Mouse (Mus musculus) hindbrain, embryonic 12.5 days (tissue): ENCODE measurements around the gene Ppan. TPM values are rescaled to one million over a fixed set of nuclear protein-coding genes. Genes with fewer than 3 reads are reported as not detected.
A peak's percentile ranks its signal among the peaks of the same experiment; 100 is the strongest.

Experiments
- ATAC-seq: fragments of 200-750 bp; cut with Nextera tagmentation; 2 replicates; pipeline ENCODE4 v1.8.0; 2017; ENCODE audit warnings: moderate TSS enrichment; ENCODE audit not compliant: low FRiP score
- H3K27ac ChIP-seq: fragments of 300-500 bp; sonication (generic); 2 replicates; pipeline ENCODE4 v1.5.1; 2016; ENCODE audit warnings: mild to moderate bottlenecking
- H3K27me3 ChIP-seq: fragments of 300-500 bp; sonication (generic); 2 replicates; pipeline ENCODE4 v1.6.1; 2016; ENCODE audit warnings: mild to moderate bottlenecking
- H3K36me3 ChIP-seq: fragments of 300-500 bp; sonication (generic); 2 replicates; pipeline ENCODE4 v1.6.1; 2016; ENCODE audit warnings: mild to moderate bottlenecking
- H3K4me1 ChIP-seq: fragments of 300-500 bp; sonication (generic); 2 replicates; pipeline ENCODE4 v1.6.1; 2016
- H3K4me2 ChIP-seq: fragments of 300-500 bp; sonication (generic); replicated peaks from 2 replicates; pipeline ENCODE4 v1.6.1; 2016; ENCODE audit warnings: mild to moderate bottlenecking
- H3K4me3 ChIP-seq: fragments of 300-500 bp; sonication (generic); 2 replicates; pipeline ENCODE4 v1.5.1; 2016; ENCODE audit warnings: mild to moderate bottlenecking
- H3K9ac ChIP-seq: fragments of 300-500 bp; sonication (generic); 2 replicates; pipeline ENCODE4 v1.6.1; 2016; ENCODE audit warnings: mild to moderate bottlenecking, moderate library complexity
- H3K9me3 ChIP-seq: fragments of 300-500 bp; sonication (generic); replicated peaks from 2 replicates; pipeline ENCODE4 v1.6.1; 2016; ENCODE audit warnings: mild to moderate bottlenecking
- WGBS: fragments of 180-500 bp; shearing (Covaris S2); methylation state at CpG from one replicate; pipeline ENCODE4 v1.1.7; 2016; 5-methylcytosine and 5-hydroxymethylcytosine counted together
- polyA plus RNA-seq: library from polyadenylated mRNA; unstranded; fragments of >200 nt; fragmentation: Nextera tagmentation; extraction: Ambion mirVana; gene quantifications from 2 replicates; pipeline ENCODE4 v1.2.1, GENCODE M21; 2016

The Ppan gene
- polyA plus RNA-seq, 1 experiment from 2014 or later, result 55.1 TPM

DNA sequence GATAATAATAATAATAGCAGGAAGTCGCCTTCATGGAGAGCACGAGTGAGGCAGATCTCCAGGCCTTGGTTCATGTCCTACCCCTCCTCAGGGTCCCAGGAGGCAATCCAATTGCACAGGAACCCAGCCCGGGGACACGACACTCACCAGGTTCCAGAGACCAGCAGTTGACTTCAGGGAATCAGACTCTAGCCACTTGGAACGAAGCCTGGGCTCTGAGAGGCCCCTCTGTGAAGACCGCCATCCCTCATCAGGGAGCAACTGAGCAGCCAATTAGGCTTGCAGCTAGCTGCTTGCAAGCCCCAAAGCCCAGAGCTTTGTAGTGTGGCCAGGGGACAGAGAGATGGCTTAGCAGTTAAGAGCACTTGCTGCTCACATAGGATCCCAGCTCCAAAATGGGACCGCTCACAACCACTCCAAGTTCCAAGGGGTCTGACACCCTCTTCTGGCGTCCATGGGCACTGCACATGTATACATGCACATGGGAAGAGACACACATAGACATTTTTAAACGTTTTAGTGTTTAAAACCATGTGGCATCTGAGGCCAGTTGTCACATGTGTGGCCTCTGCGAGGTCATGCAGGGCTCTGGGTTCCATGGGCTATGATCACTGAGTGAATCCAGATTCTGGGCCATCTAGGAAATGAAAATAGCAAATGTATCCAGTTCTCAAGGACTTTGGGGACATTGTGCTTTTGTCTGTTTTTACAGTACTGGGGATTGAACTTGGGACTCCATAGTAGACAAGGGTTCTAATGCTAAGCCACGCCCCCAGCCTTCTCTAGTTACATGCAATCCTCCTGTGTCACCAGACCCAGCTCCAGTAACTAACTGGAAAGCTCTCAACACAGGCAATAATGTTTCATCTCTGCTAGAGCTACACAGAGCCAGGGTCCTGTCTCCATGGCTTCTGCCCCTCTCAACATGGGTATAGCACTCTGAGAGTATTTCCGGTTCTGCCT, 17.5 kb upstream of the Ppan start:
- H3K4me1 ChIP-seq, result no peaks in the 10 kb centered on the region
- WGBS, result 80% methylated on average over 12 of the region's 12 CpGs
- H3K36me3 ChIP-seq, result no peaks in the 10 kb centered on the region
- no peak overlapping the region for H3K4me2 ChIP-seq
- H3K27ac ChIP-seq, result no peak overlapping the region
- H3K4me3 ChIP-seq, result no peak overlapping the region
- no peak overlapping the region for H3K9ac ChIP-seq
- peaks cover 53% of the 10 kb centered on the region for H3K27me3 ChIP-seq
- H3K9me3 ChIP-seq, result no peaks in the 10 kb centered on the region
- no peak for ATAC-seq

DNA sequence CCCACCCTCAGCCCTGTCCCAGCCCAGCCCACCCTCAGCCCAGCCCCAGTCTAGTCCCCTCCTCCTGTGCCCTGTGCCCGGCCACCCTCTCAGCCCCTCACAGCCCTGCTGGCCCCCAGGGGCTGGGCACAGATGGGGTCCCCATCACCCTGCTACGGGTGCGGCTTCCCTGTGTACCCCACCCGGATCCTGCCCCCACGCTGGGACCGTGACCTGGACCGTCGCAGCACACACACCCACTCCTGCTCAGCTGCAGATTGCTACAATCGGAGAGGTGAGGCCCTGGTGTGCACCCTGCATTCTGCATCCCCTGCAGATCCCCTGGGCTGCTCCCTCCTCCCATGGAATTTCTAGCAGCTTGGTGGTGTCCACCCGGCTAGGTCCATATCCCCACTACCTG, 15.0 kb upstream of the Ppan start:
- Histone ChIP-seq H3K4me1 (peaks cover 2% of the 10 kb centered on the region; the same call in 1 of the 2 replicates), H3K27me3 (peaks cover 30% of the 10 kb centered on the region), H3K4me3 (no peak overlapping the region), H3K4me2 (no peak overlapping the region), H3K36me3 (no peaks in the 10 kb centered on the region), H3K27ac (no peak overlapping the region), H3K9me3 (no peaks in the 10 kb centered on the region), H3K9ac (no peak overlapping the region)
- WGBS, result 92% methylated on average over 10 of the region's 10 CpGs
- no peak for ATAC-seq

DNA sequence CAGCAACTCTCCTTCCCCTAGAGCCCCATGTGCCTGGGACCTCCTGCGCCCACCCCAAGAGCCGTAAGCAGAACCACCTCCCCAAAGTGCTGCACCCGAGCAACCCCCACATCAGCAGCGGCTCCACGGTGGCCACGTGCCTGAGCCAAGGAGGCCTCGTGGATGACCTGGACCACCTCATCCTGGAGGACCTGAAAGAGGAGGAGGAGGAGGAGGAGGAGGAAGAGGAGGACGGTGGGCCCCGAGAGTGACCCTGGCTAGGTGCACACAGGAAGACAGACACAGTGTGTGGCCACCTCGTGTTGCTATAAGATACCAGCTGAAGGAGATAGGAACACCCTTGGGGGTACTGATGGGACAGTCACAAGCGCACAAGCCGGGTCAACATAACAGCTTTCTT, 14.5 kb upstream of the Ppan start:
- Histone ChIP-seq H3K4me2 (no peak overlapping the region), H3K27ac (no peak overlapping the region), H3K4me3 (no peak overlapping the region), H3K9me3 (no peaks in the 10 kb centered on the region), H3K27me3 (peaks cover 25% of the 10 kb centered on the region), H3K9ac (no peak overlapping the region), H3K36me3 (no peaks in the 10 kb centered on the region), H3K4me1 (peaks cover 2% of the 10 kb centered on the region; the same call in 1 of the 2 replicates)
- ATAC-seq, result no peak
- 90% methylated on average over 12 of the region's 12 CpGs for WGBS

DNA sequence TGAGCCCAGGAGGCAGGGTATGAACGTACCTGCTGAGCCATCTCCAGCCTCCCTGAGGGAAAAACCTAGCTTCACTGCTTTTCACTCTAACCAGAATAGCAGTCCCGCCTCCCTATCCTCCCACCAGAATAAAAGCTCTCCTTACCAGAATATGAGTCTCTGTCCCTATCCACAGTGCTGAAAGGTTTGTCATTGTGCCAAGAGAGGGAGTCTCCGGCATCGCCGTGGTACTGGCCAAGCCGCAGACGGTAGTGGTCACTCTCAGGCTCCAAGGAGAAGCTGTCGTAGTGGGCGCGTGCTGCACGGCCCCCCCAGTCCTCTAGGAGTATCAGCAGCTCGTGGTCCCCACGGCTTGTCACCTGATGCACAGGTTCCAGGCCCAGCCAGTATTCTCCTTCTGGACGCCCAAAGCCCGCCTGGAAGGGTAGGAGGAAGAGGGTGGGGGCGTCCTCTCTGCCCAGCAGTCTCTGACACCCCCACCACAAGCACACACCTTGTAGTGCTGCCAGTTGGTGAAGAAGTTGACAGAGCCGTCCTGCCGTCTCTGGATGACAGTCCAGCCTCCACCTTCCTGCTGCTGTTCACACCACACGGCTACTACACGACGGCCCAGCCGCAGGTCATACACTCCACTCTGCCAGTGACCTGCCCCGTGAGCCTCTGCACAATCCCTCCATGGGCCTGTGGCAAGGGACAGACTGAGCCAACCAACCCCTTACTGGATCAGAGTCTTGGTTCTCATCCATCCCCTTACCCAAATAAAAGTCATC, 12.8 kb upstream of the Ppan start:
- peaks cover 9% of the 10 kb centered on the region for H3K27me3 ChIP-seq
- no peak for ATAC-seq
- H3K27ac ChIP-seq, result no peak overlapping the region
- no peak overlapping the region for H3K4me2 ChIP-seq
- H3K36me3 ChIP-seq, result no peaks in the 10 kb centered on the region
- WGBS, result 65% methylated on average over 23 of the region's 23 CpGs
- H3K9ac ChIP-seq, result no peak overlapping the region
- H3K4me3 ChIP-seq, result no peak overlapping the region
- no peaks in the 10 kb centered on the region for H3K9me3 ChIP-seq
- H3K4me1 ChIP-seq, result peaks cover 2% of the 10 kb centered on the region; the same call in 1 of the 2 replicates

DNA sequence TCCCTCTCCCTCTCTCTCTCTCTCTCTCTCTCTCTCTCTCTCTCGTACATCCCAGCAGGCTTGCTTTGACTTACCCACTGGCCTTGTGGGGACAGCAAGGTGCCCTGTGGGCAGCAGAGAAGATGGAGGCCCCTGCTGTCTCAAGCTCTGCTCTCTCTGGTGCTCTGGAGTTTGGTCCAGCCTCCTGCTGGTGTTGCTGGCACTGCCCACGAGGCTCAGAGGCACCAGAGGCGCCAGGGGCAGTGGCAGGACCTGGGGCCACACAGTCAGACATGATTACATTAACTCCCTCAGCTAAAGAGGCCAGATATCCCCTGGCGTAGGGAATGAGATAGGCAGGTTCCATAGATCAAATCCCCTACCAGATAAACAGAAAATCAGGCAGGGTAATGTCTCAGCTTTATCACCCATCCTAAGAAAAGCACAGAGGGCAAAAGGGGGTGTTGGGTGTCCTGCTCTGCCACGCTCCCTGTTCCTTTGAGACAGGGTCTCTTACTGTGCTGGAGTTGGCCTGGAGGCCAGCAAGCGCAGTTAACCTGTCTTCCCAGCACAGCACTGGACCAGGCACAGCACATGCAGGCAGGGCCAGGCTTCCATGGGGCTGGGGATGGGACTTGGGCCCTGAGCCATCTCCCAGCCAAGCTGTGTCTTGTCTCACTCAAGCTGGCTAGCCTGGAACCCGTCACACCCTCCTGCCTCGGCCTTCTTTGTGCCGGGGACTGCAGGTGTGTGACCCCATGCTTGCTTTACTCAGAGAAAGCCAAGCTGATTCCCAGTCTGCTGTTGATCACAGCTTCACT, 11.5 kb upstream of the Ppan start:
- no peak overlapping the region for H3K9ac ChIP-seq
- WGBS, result 68% methylated on average over 8 of the region's 9 CpGs
- ATAC-seq, result no peak
- H3K4me1 ChIP-seq, result peaks cover 2% of the 10 kb centered on the region; the same call in 1 of the 2 replicates
- H3K9me3 ChIP-seq, result no peaks in the 10 kb centered on the region
- no peaks in the 10 kb centered on the region for H3K27me3 ChIP-seq
- no peaks in the 10 kb centered on the region for H3K36me3 ChIP-seq
- no peak overlapping the region for H3K4me2 ChIP-seq
- H3K27ac ChIP-seq, result no peak overlapping the region
- no peak overlapping the region for H3K4me3 ChIP-seq

DNA sequence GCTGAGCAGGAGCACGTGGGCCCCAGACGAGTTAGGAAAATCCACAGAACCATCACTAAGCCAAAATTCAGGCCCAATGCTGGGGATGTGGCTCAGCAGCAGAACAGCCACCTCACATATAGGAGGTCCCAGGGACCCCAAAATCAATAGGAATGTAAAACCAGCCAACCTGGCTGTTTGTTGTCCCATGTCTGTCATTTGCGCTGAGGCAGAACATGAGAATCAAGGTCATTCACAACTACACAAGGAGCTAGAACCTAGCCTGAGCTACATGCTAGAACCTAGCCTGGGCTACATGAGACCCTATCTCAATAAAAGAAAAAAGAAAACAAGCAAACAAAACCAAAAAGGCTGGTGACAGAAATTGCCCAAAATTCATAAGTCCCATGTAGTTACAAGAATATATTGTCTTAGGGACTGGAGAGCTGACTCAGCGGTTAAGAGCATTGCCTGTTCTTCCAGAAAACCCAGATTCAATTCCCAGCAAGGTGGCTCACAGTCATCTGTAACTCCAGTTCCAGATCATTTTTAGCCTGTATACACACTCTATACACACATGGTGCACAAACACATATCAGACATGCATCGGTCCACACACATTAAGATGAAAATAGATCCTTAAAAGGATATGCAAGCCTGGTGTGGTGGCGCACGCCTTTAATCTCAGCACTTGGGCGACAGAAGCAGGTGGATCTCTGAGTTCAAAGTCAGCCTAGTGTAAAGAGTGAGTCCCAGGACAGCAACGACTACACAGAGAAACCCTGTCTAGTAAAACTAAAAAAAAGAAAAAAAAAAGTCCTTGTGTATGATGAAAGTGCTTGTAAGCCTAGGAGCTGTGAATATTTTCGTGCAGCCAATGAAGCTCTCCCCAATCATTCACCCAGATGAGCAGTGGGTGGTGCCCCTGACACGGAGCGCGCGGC, 10.6 kb upstream of the Ppan start:
- peak; percentile 23; the same call in 1 of the 2 replicates for ATAC-seq
- H3K4me1 ChIP-seq, result peaks cover 2% of the 10 kb centered on the region; the same call in 1 of the 2 replicates
- no peak overlapping the region; the same call in 1 of the 2 replicates for H3K27ac ChIP-seq

DNA sequence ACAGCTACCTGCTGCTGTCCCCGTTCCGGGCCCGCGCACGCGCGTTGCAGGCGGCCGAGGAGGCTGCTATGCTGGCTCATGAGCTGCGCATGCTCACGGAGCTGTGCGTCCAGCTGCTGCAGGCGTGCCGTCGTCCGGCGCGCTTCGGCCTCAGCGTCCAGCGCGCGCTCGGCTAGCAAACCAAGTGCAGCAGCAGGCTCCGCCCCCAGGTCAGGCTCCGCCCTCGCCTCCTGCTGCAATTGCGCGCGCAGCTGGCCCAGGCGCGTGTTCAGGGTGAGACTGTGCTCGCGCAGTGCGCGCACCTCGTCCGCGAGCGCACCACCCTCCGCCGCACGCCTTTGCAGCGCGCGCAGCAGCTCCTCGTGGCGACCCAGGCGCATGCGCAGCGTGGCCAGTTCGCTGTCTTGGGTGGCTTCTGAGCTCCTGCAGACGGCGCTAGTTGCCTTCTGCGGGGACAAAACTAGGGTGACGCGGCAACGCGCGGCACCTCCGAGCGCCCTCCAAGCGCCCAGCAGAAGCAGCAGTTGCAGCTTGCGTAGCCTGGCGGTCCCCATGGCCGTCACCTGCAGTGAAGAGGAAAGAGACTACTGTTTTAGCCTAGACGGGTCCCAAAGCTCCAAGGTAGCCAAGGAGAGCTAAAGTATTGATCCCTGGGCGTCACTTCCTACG, 9.8 kb upstream of the Ppan start:
- peak overlapping the region; percentile 92 for H3K27ac ChIP-seq
- WGBS, result under 1% methylated on average over 61 of the region's 69 CpGs

More for the DNA sequence above, 10.6 kb upstream of the Ppan start:
- 35% methylated on average over 14 of the region's 14 CpGs for WGBS
- Histone ChIP-seq H3K9me3 (no peaks in the 10 kb centered on the region), H3K9ac (no peak overlapping the region), H3K36me3 (no peaks in the 10 kb centered on the region), H3K4me2 (peak overlapping the region; percentile 61), H3K27me3 (no peaks in the 10 kb centered on the region), H3K4me3 (peak overlapping the region; percentile 37)

DNA sequence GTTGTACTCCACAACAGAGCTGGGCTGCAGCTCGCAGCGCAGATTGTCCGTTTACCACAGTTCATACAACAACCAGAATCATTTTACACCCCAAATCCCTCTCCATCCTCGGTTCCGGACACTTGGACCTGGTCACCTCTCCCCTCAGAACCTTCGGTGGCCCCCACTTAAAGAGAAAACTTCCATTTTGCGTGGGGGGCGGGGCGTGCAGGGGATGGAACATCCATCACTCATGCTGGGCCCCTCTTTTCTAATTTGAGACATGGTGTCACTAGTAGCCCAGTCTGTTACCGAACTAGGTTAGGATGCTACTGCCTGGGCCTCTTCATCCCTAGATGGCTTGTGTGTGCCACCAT, 9.3 kb upstream of the Ppan start:
- ATAC-seq, result peak; percentile 32
- Histone ChIP-seq H3K4me3 (peak overlapping the region; percentile 37), H3K36me3 (no peaks in the 10 kb centered on the region), H3K4me2 (peak overlapping the region; percentile 61), H3K27me3 (no peaks in the 10 kb centered on the region), H3K27ac (peak overlapping the region; percentile 92), H3K9ac (peak overlapping the region; percentile 74), H3K4me1 (peaks cover 2% of the 10 kb centered on the region; the same call in 1 of the 2 replicates), H3K9me3 (no peaks in the 10 kb centered on the region)
- 22% methylated on average over 10 of the region's 10 CpGs for WGBS

More for the DNA sequence above, 9.8 kb upstream of the Ppan start:
- Histone ChIP-seq H3K9me3 (no peaks in the 10 kb centered on the region), H3K27me3 (no peaks in the 10 kb centered on the region), H3K9ac (peak overlapping the region; percentile 74), H3K4me2 (peak overlapping the region; percentile 61), H3K36me3 (no peaks in the 10 kb centered on the region), H3K4me1 (peaks cover 2% of the 10 kb centered on the region; the same call in 1 of the 2 replicates), H3K4me3 (peak overlapping the region; percentile 37)
- ATAC-seq, result peak; percentile 95

DNA sequence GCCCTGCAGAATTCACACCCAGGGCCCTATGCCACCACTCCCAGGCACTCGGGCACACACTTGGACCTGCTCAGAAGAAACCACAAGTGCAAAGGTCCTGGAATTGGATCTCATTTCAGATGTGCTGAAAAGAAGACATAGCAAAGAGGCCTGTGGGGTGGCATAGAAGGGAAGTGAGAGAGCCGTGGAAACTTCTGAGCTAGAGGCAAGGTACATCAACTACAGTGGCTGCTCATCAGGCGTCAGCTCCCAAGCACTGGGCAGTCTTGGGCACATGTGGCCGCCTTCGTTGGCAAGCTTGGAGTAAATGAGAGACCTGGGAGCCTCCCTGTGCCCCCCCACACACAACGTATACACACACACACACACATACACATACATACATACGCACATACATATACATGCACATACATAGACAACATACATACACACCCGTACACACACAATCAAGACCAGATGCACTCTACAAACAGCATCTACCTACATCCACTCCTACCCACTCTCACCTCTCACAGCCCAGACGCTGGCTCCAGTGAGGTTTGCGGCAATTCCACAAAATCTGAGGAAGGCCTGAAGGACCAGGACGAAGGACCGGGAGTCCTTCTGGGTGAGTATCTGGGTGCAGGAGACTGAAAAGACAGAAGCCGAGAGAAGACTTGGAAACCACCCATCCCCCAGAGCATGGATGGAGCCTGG, 8.7 kb upstream of the Ppan start, which contains the start of gene Angptl6:
Angptl6 (minus strand) TSS at position 631 of the 696 bp plus-strand sequence.
- ATAC-seq, result no peak
- Histone ChIP-seq H3K27me3 (no peaks in the 10 kb centered on the region), H3K36me3 (no peaks in the 10 kb centered on the region), H3K4me2 (peak within 1 kb of the TSS; percentile 61), H3K9me3 (no peaks in the 10 kb centered on the region), H3K4me3 (peak within 1 kb of the TSS; percentile 37), H3K9ac (peak within 1 kb of the TSS; percentile 74), H3K27ac (peak within 1 kb of the TSS; percentile 92), H3K4me1 (peaks cover 2% of the 10 kb centered on the region; the same call in 1 of the 2 replicates)
- 92% methylated on average over 13 of the region's 13 CpGs for WGBS

DNA sequence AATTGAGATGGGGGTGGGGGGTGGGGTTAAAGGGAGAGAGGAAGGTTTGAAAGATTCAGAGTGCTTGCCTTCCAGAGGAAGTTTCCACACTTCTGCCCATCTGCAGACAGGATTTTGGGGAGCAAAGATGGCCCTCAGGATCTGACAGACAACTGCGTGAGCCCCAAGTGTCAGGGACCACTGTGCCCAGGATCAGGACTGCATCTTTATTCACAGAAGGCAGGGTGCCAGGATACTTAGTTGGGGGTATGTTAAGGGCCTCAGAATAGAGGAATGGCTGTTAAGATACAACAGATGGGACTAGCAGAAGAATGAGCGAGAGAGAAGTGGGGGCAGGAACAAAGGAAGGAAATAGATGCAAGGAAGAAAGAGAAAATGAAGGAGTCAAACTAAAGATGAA, 1.4 kb upstream of the Ppan start:
- Histone ChIP-seq H3K4me2 (no peak overlapping the region), H3K9me3 (no peaks in the 10 kb centered on the region), H3K9ac (no peak overlapping the region), H3K27ac (no peak overlapping the region), H3K4me3 (no peak overlapping the region), H3K27me3 (no peaks in the 10 kb centered on the region), H3K4me1 (peaks cover 16% of the 10 kb centered on the region), H3K36me3 (peaks cover 22% of the 10 kb centered on the region)
- 94% methylated on average over 2 of the region's 2 CpGs for whole genome bisulfite sequencing
- ATAC-seq, result no peak
